Mouse (Mus musculus) heart, adult 9 months (tissue): ENCODE measurements around the gene Fam160a1.
A peak's percentile ranks its signal among the peaks of the same experiment; 100 is the strongest.

ENCODE experiments used
- DNase-seq, 2 experiments: peaks; one replicate each; pipeline ENCODE4 v3.0.0; 2022; ENCODE audit warnings: low spot score in 2 of 2

Fam160a1 gene

DNA sequence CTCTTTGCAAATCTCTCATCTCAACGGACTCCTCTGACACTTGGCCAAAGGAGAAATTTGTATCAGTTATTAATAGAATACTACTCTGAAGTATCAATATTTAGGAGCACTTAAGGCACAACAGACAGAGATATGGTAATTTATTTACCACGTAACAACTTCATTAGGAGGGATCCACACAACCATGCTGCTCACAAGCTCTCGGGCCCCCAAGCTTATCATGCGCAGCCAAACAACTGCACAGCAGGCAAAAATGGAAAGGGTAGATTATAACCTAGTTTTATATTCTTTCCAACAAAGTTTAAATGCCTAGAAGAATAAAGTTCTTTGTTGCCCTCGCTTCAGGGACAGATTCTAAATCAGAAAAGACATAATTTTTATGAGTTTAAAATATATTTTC is 137.1 kb downstream of the Fam160a1 start:
- no peak for DNase-seq

DNA sequence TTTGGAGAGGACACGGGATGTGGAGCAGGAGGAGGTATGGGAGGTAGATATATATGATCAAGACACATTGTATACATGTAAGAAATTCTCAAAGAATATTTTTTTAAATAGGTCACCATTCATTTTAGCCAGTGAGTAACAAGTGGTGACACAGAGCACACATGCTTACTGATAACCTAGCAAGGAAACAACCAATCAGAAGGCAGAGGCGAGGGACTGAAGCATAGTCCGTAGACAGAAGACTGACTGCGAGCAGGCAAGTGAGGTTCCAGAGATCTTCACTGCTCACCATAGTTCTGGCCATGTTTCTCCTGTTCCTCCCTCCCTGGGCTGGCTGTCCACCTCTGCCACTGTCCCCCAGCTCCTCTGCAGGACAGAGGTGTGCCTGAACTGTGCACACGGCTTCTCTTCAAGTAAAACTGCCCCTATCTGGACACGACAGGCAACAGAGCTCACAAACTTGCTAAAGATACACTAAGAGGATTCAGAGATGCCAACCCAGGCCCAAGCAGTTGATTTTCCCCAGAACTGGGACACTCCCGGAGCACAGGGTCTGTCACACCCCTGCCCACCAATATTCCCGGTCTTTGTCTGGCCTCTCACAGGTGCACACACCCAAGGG is 137.7 kb downstream of the Fam160a1 start:
- no peak for DNase-seq

DNA sequence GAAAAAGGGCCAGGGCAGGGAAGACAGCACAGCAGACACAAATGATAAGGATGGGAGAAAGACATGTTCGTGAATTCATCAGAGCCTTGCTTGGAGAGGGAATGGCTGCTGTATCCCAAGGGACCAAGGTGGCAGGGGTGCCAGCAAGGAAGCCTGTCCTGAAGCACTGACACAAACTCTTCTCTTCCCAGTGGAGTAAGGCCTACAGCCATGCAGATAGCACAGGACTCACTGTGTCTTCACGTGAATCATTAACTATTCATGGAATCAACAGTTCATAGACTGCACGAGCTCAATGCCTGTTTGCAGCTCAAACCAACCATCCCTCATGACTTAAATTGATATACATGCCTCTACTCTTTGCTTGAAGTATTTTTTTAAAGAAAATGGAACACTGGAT is 139.1 kb downstream of the Fam160a1 start:
- no peak for DNase-seq

- no peak for DNase-seq
Observed at GRCm38 (mm10) chr3:85677133-85677532, 140.0 kb downstream of the Fam160a1 start.

DNA sequence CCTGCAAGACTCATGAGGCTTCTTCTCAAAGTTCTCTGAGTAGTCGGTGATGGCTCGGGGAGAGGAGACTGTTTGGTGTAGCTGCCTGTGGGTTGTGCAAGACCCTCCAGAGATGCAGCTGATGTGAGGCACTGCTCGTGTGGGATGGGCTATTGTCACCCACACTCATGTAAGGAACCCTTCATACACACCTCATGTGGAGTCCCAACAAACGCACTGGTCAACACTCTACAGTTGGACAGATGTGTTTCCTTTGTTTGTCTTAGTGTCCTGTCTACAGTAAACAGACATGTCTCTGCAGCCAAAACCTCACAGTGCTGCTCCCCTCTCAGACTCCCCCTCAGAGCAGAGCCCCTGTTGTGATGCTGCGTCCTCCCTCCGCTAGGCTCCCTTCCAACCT is 147.2 kb downstream of the Fam160a1 start:
- no peak for DNase-seq

DNA sequence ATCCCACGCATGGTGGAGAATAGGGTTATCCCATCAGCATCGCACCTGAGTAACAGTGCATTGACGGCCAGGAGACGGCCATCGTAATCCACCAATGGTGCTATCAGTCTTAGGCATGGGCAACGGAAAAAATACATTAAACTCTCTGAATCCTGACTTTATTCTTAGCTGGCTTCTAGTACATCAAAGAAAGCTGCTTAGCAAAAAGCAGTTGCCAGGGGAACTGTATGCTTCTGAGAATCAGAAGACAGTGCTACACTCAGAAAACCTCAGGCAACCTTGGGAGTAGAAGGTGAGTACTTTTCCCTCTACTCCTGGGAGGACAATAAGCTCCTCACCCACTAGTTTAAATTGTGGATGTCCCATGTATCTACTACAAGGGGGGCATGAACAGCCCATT is 149.4 kb downstream of the Fam160a1 start:
- DNase-seq: no peak

GRCm38 (mm10) chr3:85666736-85667135 is 150.4 kb downstream of the Fam160a1 start:
- DNase-seq: no peak

DNA sequence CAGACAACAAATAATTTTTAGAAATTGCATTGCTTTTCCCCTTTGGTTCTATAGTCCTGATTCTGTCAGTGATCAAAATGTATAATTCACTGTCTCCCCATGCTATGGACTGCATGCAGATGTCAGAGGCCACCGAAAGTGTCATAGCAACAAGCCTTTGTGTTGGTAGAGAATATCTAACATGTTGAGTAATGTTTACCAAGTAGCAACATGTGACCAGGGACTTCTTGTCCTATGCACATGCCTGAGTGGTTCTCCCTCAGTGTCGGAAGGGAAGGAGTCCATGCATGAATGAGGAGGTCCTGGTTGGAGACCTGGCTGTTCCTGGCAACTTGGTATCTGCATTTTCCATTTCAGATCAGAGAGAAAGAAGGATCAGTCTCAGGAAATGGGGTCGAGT is 150.9 kb downstream of the Fam160a1 start:
- DNase-seq: no peak

DNA sequence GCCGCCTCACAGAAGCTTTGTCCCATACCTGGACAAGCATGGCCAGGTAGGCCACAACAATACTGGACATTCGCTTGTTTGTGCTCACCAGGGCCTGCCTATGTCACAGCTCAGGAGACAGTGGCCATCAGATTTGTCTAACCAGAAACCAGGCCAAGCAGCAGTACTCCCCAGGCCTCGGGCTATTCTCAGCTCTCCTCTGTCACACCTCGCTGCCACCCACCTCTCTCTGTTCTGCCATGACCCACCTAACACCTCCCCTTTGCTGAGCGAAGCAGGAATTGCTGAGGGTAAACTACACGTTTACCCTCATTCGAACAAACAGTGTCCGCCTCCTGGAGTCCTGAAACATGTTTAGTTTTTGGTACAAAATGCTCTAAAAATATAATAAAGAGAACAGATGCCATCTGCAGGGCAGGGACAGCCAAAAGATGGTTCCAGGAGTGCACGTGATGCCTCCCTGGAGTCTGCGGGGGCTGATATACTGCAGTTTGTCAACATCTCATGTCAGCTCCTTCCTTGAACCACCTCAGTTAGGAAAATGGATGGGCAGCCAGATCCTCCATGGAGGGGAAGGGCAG is 152.4 kb downstream of the Fam160a1 start:
- no peak for DNase-seq

DNA sequence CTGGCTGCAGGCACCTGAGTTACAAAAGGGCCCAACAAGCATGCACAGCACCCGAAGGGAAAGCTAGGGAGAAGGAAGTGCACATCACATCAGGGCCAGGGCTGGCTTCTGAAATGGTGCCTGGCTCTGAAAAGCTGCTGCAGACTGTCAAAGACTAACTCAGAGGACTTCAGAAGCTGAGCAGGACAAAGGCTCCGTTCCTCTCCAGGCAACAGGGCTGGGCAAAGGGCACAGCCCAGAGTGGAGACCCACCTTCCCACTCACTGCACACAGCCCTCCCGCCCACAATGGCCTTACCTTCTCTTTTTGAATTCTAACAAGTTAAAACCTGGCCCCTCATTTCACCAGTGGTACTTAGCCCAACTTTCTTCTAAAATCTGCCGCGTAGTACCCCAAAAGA is 153.3 kb downstream of the Fam160a1 start:
- no peak for DNase-seq

DNA sequence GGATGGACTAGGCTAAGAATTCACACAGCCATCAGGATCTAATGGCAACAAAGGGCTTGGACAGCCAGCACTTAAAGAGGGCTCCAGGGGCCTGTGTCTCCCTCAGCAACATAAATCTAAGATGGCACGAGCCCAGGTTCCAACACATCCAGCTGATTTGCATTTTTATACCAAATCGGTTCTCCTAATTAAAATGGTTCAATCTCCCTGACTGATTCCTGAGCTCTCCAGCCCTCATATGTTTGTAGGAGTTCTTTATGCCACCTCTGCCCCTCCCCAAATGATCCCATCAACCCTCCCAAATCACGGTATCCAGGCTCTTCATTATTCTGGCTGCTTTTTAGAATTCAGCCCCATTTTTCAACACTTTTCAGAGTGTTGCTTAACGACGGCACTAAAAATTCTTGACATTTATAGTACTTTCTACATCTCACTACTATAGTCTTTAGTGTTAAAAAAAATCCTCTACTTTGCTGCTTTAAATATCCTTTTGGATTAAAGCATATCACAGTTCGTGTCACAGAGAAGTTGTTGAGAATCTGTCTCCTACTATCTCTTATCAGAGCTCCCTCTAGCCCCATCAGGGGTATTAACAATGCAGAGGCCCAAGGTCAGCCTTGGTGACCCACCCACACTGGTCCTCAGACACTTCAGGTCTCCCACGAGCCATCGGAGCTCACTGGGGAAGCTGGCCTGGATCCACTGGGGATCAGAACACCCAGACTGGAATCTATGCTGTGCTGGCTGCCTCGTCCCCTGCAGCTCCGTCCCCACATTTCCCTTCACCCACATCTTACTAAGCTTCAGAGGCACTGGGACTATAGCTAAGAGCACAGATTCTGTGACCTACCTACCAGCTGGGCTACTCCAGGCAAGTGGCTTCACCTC is 154.9 kb downstream of the Fam160a1 start:
- no peak for DNase-seq

DNA sequence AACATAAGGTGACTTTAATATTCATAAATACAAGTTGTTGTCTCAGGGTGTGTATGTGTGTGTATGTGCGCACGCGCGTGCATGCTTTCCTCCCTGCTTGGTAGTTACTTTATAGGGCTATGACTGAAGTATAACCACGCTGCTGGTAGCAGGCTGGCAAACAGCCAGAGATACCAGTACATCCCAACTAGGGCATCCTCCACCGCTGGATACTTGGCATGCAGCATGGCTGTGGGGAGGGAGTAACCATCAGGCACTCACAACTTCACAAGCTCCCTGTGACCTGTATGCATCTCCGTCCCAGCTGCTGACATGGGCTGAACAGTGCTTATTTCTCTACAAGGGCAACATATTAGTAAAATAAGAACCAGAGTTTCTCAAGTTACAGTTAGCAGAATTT is 157.4 kb downstream of the Fam160a1 start:
- no peak for DNase-seq

DNA sequence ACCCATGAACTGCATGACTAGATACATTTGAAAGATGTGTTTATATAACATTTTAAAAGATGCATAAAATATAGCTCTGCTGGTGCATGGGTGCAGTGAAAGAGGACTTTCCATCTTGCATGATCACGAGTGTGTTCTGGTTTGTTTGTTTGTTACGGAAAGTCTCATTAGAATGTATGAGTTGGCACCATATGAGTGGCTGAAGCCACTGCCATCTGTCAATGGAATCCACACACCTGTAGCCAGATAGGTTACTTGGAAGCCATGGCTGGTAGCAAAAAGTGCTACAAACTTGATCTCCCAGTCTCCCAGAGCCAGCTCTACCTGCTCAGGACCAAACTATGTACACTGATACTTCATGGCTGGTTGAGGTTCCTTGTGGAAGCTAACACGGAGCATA is 161.6 kb downstream of the Fam160a1 start:
- DNase-seq: no peak

DNA sequence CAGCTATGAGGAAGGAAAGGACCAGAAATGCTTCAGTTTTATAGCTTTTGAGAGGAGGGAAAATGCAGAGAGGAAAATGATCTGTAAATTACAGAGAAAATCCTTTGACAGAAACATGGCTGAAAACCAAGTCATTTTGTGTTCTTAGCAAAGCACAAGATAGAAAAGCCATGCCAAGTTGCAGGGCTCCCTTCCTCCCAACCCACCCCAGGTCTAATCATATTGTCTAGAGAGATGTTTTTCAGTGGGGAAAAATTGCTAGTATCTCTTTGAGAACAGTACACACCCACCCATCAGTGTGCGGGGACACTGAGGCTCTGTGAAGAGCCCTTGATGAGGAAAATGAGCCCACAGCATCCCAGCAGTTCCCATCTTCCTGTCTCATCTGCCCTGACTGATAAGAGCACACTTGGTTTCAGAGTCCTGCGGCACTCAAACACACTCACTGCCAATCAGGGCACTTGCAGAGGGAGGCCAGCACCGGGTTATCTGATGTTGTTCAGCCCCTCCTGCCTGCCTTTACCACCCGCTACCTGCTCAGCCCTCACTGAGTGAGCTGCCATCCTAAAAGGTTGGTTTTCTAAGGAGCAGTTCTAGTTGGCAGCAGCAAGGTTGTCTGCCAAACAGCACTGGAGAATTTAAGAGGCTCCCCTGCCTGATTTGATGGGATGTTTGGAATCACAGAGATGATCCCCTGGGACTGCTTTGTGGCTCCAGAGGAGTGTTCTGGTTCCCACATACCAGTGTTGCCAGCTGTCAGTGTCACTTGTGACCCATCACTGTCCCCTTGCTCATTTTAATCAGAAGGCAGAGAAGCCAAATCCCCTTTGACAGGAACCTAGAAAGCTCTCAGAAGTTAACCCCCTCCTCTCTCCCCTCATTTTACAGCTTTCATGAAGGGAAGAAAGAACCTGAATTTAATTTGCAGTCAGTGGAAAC is 164.1 kb downstream of the Fam160a1 start:
- no peak for DNase-seq

DNA sequence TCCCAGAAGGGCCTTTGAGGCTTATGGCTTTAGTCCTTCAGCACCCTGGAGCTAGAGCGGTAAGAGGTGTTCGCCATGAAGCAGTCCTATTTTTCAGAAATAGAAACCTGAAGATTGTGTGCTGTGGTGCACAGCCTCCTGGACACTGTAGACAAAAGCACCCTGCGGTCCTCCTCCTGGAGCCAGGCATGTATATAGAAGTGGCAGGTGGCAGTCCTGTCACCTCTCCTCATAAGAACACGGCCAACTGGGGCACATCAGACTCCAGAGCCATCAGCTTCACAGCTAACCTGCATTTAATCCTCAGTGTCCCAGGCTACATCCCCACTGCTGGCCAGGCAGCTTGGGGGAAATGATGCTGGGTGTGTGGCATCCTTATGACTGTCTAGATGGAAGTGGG is 167.9 kb downstream of the Fam160a1 start:
- no peak for DNase-seq

DNA sequence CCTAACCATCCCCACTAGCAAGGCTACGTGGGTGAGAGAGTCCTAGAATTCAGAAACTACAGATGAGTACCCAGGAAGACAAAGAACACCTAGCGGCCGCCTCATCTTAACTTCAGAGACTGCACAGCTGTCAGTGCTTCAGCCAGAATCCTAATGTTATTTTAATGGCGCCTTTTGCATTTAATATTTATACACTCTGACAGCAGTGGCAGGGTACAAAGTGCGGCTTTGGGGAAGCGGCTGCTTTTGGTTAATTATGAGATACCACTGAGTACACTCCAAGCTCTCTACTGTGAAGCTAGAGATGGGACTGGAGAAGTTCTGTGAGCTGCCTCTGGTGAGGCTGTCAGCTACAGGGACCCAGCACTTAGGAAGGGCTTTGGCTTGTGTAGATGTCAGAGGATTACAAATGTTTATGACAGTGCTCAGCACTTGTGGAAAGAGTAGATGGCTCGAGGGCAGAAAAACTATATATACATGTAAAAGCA is 171.5 kb downstream of the Fam160a1 start:
- no peak for DNase-seq

- DNase-seq: no peak
Observed at GRCm38 (mm10) chr3:85644814-85645213, 172.3 kb downstream of the Fam160a1 start.

DNA sequence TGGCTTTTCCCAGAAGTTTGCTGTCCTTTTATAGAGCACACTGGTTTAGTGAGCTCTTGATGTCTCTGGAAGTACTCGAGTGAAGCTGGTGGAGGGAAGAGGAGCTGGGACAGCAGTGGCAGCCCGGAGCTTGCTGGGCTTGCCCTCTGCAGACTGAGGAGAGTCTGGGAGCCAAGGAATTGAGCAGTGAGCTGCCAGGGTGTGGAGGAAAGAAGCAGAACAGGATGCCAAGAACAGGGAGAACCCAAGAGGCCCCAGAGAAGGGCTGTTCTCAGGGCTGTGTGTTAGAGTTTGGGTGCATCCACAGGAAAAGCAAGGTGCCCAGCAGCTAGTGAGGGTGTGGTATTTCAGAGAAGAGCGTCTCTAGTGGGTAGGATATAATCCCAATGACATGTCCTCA is 175.3 kb downstream of the Fam160a1 start:
- DNase-seq: no peak

GRCm38 (mm10) chr3:85636716-85637447 is 180.2 kb downstream of the Fam160a1 start:
- DNase-seq: peak; percentile 4 to 28

DNA sequence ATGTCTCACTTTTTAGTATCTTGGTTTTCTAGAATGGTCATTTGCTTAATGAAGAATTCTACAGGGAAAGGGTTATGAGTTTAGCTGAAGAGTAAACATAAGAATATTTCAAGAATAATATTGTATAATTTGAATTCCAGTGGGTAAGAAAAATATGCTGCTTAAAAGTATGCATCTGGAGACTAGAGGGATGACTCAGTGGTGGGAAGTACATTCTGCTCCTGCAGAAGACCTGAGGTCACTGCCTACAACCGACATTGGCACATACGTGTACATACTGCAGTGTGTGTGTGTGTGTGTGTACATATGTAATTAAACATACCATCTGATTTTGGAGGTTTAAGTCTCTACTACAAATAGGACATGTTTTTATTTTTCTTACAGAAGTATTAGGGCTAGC is 181.5 kb downstream of the Fam160a1 start:
- DNase-seq: no peak

GRCm38 (mm10) chr3:85635126-85635419 is 182.0 kb downstream of the Fam160a1 start:
- DNase-seq: no peak
